Mouse (Mus musculus) v-Abl transformed pro-B cells (cell line): ENCODE data around the gene Olfr125.

Source experiments
- in situ Hi-C, 2 experiments: fragments of 400-800 bp; cut with MboI; formaldehyde crosslinking; loops; one replicate each; pipeline ENCODE4 v1.15.1; 2025; ENCODE audit not compliant: unreplicated experiment in 2 of 2

Gene Olfr125

GRCm38 (mm10) chr17:37832649-37833048 is at the start of gene Olfr125:
Gene Olfr125 (plus strand): TSS chr17:37832949.
- in situ Hi-C loops = no loop called here

- in situ Hi-C loops = no loop called here
Observed at GRCm38 (mm10) chr17:37793229-37793628, 39.5 kb upstream of the Olfr125 start, which contains the start of gene Olfr123. Gene Olfr123 (plus strand): TSS chr17:37793529.

GRCm38 (mm10) chr17:37799588-37799987 is 33.2 kb upstream of the Olfr125 start, which contains the start of gene Olfr124:
Gene Olfr124 (plus strand): TSS chr17:37799888.
- in situ Hi-C loops = no loop called here

GRCm38 (mm10) chr17:37847183-37847582 is 14.4 kb downstream of the Olfr125 start, which contains the start of gene Olfr126:
Gene Olfr126 (plus strand): TSS chr17:37847483.
- in situ Hi-C loops = no loop called here

- in situ Hi-C loops = no loop called here
Observed at GRCm38 (mm10) chr17:37863901-37864300, 31.2 kb downstream of the Olfr125 start.

GRCm38 (mm10) chr17:37869676-37870205 is 37.0 kb downstream of the Olfr125 start:
- in situ Hi-C loops = no loop called here

GRCm38 (mm10) chr17:37873830-37874229 is 41.1 kb downstream of the Olfr125 start:
- in situ Hi-C loops = no loop called here
